Mouse (Mus musculus) adrenal gland, postnatal 10 days (tissue): ENCODE data around the gene Nr1i3. TPM values are rescaled to one million over a fixed set of nuclear protein-coding genes. Genes with fewer than 3 reads are reported as not detected.

Experiments used
- DNase-seq: peaks from one replicate; pipeline ENCODE4 v3.0.0; 2021; ENCODE audit warnings: mixed read lengths
- total RNA-seq, 2 experiments: library from RNA; stranded (reverse); gene quantifications; 2 replicates each; pipeline ENCODE4 v1.2.3; 2021

Gene Nr1i3
- total RNA-seq, 2 experiments from 2014 or later, result 13.4 to 29.4 TPM

GRCm38 (mm10) chr1:171195046-171195822 is 18.5 kb upstream of the Nr1i3 start:
- no peak for DNase-seq

DNA sequence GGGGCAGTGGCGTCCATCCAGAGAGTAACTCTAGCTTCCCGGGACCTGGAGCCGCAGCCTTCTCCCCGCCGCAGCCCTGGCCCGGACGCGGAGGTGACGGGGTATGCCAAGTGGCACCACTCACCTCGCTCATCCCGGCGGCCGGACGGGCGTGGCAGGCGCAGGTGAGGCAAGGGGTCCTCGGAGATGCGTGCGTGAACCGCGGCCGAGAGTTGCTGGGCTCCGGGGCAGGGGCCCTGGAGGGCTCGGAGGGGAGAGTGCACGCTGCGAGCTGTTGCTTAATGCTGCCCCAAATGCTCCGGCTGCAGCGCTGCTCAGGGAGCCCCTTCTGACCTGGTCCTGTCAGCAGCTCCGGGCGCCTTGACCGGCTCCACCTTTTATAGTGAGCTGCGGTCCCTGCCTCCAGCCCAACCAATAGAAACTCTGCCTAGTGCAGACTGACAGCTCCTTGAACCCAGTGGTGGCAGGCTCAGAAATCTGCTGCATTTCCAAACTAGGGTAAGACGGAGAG is 17.8 kb upstream of the Nr1i3 start, which contains the start of gene Pcp4l1:
Pcp4l1 (minus strand) TSS at position 382 of the 511 bp plus-strand sequence.
- peak; percentile 76 for DNase-seq

GRCm38 (mm10) chr1:171199532-171199931 is 14.2 kb upstream of the Nr1i3 start:
- DNase-seq, result no peak

DNA sequence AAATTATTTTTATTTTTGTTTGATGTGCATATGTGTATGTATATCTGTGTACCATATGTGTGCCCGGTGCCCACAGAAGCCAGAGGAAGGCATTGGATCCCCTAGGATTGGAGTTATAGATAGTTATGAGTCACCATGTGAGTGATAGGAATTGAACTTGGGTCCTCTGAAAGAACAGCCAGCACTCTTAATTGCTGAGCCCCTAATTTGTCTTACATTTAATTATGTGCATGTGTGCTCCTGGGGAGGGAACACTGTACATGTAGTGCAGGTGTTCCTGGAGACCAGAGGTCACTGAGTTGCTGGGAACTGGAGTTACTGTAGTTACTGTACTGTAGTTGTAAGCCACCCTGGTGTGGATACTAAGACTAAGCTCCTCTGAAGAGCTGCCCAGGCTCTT is 13.0 kb upstream of the Nr1i3 start:
- DNase-seq, result no peak

- DNase-seq, result no peak
These were observed 10.1 kb upstream of the Nr1i3 start for GRCm38 (mm10) chr1:171203471-171204248.

- DNase-seq, result no peak
These were observed 9.5 kb upstream of the Nr1i3 start for GRCm38 (mm10) chr1:171204249-171204644.

DNA sequence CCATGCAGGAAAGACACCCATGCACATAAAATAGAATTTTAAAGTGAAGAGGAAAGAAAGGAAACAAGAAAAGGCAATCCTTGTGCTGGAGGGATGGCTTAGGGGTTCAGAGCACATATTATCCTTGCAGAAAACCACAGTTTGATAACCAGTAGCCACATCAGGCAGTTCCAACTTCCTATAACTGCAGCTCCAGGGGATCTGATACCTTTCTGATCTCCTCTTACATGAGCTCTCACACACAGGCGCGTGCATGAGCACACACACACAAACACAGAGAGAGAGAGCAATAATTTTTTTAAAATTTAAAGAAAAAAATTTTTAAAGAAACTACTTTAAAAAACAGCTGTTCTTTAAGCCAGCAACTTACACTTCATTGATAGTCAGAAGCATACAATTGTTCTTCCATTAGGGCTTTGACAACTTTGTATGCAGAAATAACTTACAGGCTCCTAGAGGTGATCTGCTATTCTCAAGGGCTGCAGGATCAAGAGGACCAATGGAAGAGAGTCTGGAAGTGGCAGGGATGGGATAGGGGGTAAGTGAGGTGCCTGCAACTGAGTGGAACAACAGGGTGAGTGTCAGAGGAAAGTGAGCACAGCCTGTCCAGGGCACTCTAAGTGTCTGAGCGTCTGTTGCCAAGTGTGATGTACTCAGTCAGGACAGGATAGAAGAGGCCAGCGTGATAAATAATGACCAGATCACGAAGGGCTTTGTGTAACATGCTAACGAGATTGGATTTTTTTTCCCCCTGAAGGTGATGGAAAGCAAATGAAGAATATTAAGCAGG is 7.9 kb upstream of the Nr1i3 start:
- no peak for DNase-seq

GRCm38 (mm10) chr1:171209409-171209808 is 4.4 kb upstream of the Nr1i3 start:
- no peak for DNase-seq

- no peak for DNase-seq
These were observed 916 bp upstream of the Nr1i3 start for GRCm38 (mm10) chr1:171212854-171213253.

DNA sequence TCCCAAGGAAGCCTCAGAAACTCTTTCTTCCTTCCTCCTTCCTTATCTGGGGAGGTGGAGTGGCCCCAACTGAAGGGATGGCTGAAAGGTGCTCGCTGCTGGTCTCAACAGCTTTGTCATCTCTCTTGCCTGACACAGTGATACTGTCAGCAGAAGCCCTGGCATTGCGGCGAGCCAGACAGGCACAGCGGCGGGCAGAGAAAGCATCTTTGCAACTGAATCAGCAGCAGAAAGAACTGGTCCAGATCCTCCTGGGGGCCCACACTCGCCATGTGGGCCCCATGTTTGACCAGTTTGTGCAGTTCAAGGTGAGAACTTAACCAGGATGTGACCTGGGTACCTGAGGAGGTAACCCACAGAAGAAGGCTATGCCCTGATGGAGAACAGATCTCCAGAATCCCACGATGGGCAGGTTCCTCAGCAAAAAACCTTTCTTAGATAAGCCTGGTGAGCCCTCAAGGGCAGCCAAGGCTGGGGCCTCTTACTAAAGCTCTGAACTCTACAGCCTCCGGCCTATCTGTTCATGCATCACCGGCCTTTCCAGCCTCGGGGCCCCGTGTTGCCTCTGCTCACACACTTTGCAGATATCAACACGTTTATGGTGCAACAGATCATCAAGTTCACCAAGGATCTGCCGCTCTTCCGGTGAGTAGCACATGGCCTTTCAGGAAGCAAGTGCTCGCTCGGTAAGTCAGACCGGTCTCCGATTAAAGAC is 2.6 kb downstream of the Nr1i3 start:
- DNase-seq, result no peak

DNA sequence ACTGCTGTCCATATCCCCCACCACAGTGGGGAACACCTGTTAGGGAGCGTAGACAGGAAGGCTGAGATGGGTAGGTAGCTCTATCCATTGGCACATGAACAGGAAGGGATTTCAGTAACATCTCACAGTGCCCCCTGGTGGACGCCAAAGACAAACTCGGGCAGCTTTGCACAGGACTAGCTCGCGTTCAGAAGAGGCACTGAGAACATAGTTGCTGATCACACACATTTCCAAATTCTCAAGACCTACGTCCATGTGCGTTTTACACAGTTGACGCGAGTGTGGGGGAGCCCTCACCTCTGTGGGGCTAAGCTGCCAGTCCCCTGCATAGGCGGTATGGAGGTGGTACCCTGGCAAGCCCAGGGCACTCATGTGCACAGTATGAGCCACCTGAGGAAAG is 7.1 kb downstream of the Nr1i3 start:
- peak; percentile 90 for DNase-seq

DNA sequence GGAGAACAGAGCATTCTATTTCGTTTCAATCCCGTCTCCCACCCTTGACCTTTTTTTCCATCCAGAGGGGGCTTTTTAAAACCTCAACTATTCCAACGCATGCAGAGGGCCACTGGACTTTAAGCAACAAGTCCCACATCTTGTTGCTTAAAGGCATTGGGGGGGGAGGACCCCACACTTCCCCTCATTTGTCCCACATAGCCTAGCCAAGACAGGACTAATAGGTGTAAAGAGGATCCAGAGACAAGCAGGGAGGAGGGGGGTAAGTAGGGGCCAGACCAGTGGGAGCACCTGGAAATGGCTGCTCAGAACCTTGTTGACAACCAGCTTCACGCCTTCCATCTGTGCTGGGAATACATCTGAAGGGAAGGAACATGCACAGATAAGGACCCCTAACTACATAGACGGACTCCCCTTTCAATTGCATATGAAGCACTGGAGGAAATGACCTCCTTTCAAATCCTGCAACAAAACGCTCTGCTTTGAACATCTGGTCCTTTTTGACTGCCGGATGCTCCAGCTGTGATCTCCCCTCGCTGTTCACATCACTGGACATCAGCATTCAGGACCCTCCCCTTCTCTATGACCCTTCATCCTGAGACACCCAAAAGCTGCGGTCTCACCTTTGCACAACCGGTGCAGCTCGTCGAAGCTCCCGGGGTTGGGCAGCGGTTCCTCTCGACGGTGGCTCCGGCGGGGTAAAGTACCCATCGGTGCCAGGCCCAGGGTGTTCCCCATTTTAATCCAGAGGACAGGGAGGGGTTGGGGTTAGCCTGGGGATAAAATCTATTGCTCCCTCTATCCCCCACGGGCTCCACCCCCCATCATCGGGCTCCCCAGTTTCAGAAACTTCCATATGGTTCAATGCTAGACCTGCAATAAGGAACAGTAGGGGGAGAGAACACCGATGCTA is 7.8 kb downstream of the Nr1i3 start:
- peak; percentile 49 for DNase-seq

DNA sequence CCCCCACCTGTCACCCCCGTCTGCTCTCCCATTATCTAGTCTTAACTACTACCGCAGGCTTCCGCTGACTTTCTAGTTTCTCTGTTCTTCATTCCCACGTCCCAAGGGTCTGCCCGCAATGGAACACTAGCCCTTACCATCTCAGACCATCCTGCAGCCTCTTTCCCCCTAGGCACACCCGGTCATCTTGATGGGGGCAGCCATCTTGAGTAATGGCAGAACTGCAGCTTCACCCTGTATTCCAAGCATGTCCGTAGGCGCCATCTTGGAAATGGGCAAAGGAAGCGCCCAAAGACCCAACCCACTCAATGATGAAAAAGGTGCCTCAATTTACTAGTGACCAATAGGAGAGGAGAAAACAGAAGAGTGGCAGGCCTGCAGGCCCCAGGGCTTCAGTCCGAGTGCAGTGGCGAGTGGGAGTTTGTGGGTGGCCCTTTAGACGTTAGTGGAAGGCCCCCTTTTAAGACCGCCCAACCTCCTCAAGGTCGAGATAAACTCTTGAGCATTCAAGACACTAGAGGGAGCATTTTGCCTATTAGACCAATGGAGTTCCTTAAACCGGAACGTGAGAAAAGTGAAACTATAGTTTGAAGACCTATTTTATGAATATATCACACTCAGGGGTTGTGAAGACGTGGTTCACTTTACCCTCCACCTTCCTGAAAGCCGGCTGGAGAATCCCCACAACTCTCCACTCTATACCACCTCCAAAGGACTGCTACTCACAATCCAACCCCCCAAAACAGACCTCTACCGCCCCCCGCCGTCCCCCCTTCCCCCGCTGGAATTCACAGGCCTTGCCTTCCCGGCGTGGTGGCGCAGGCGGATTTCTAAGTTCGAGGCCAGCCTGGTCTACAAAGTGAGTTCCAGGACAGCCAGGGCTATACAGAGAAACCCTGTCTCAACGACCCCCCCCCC is 8.7 kb downstream of the Nr1i3 start, which contains the start of gene Tomm40l:
Tomm40l (minus strand) TSS at position 277 of the 918 bp plus-strand sequence.
- DNase-seq, result peak; percentile 90

GRCm38 (mm10) chr1:171223168-171223567 is 9.4 kb downstream of the Nr1i3 start:
- no peak for DNase-seq

DNA sequence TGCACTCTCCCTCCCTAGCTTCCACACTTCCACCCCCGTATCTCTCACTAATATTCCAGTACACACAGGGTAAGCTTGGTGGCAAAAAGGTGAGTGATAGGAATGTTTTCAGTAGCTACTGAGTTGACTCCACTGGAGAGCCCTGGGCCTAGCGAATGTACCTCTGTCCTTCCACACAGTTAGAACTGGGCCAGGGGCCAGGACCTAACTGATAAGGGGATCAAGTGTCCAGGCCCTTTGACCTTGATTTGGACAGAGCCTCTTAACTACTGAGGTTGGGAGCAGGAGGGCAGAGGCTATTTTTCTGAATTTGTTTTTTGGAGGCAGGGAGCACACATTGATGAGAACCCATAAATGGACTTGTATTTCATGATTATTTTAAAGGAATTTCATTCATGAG is 10.0 kb downstream of the Nr1i3 start:
- peak; percentile 82 for DNase-seq

- no peak for DNase-seq
These were observed 11.1 kb downstream of the Nr1i3 start, which contains the start of gene Apoa2 for GRCm38 (mm10) chr1:171224857-171225256. Apoa2 (plus strand) TSS chr1:171225054.

DNA sequence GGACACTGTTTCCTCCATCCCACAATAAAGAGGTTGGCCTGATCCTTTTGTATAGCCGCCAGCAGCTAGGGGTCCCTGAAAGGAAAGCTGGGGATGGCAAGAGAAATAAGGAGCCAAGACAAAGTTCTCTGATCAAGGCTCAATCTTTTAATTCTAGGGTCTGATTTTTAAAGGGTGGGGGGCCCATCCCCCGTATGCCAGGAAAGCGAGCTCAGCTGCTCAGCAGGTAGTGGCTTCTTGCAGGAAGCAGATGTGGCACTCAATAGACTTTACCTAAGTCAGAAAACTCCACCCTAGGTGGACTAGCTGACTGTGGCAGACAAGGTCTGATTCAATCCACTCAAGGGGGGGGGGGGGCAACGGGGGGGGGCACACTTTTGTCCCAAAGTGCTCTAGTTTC is 13.0 kb downstream of the Nr1i3 start:
- DNase-seq, result no peak

- DNase-seq, result no peak
These were observed 14.1 kb downstream of the Nr1i3 start for GRCm38 (mm10) chr1:171227879-171228278.

DNA sequence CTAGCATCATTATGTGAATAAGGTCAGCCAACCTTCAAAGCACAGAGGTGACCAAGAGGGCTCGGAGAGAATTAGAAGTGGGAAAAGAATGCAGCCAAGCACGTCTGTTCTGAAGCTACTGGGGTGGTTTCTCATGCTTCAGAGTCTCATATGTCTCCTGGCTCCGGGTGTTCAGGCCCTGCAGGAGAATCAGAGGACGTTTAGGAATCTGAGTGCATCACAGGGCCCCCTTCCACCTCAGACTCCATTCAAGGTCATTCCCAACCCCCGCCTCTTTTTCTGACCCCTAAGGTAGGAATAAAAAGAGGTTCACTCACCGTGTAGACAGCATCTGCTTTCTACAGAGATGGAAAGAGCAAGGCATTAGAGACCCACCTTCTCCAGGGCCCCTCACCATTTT is 16.0 kb downstream of the Nr1i3 start:
- DNase-seq, result no peak
